Mouse (Mus musculus): ENCODE results near the gene Kif13a. TPM values are rescaled to one million over a fixed set of nuclear protein-coding genes. Genes with fewer than 3 reads are reported as not detected.

The Kif13a gene
- polyA plus RNA-seq, 1 experiment from 2014 or later: 8.0 TPM

- 64% methylated on average over 5 of the region's 5 CpGs for WGBS
Observed at GRCm38 (mm10) chr13:46946041-46946440, 16.4 kb upstream of the Kif13a start.

GRCm38 (mm10) chr13:46945256-46945655, 15.6 kb upstream of the Kif13a start:
- DNase-seq (ENCODE audit: extremely low spot score, low spot score): no peak
- no peaks in the 10 kb centered on the region for H3K36me3 ChIP-seq (replicated peaks)
- H3K27me3 ChIP-seq (ENCODE audit: poor library complexity, severe bottlenecking): no peaks in the 10 kb centered on the region
- 87% methylated on average over 3 of the region's 3 CpGs for WGBS
- H3K27ac ChIP-seq: no peak overlapping the region
- no peaks in the 10 kb centered on the region for H3K9me3 ChIP-seq
- peaks cover 36% of the 10 kb centered on the region for H3K4me1 ChIP-seq
- H3K4me3 ChIP-seq: no peak overlapping the region

More at GRCm38 (mm10) chr13:46946041-46946440, 16.4 kb upstream of the Kif13a start:
- H3K9me3 ChIP-seq: no peaks in the 10 kb centered on the region
- no peak overlapping the region for H3K4me3 ChIP-seq
- DNase-seq (ENCODE audit: extremely low spot score, low spot score): no peak
- no peaks in the 10 kb centered on the region for H3K27me3 ChIP-seq (ENCODE audit: poor library complexity, severe bottlenecking)
- H3K4me1 ChIP-seq: peaks cover 36% of the 10 kb centered on the region
- 0 out of 2 replicates have a peak overlapping the region, but pooled peaks have one; percentile 22 for H3K27ac ChIP-seq
- no peaks in the 10 kb centered on the region for H3K36me3 ChIP-seq (replicated peaks)

- no peak overlapping the region for H3K4me3 ChIP-seq
- no peaks in the 10 kb centered on the region for H3K9me3 ChIP-seq
- H3K27ac ChIP-seq: no peak overlapping the region
- DNase-seq (ENCODE audit: extremely low spot score, low spot score): no peak
- H3K36me3 ChIP-seq (replicated peaks): no peaks in the 10 kb centered on the region
- H3K27me3 ChIP-seq (ENCODE audit: poor library complexity, severe bottlenecking): no peaks in the 10 kb centered on the region
- H3K4me1 ChIP-seq: peaks cover 36% of the 10 kb centered on the region
Observed at GRCm38 (mm10) chr13:46943294-46943693, 13.6 kb upstream of the Kif13a start.

- DNase-seq (ENCODE audit: extremely low spot score, low spot score): no peak
- Histone ChIP-seq H3K9me3 (no peaks in the 10 kb centered on the region), H3K27ac (no peak overlapping the region), H3K36me3 (replicated peaks) (no peaks in the 10 kb centered on the region), H3K4me3 (no peak overlapping the region), H3K27me3 (ENCODE audit: poor library complexity, severe bottlenecking) (peaks cover 31% of the 10 kb centered on the region), H3K4me1 (peaks cover 13% of the 10 kb centered on the region)
- 85% methylated on average over 10 of the region's 10 CpGs for WGBS
Observed at GRCm38 (mm10) chr13:46934116-46934515, 4.4 kb upstream of the Kif13a start.

- Histone ChIP-seq H3K4me3 (no peak overlapping the region), H3K9me3 (no peaks in the 10 kb centered on the region), H3K36me3 (replicated peaks) (no peaks in the 10 kb centered on the region), H3K4me1 (peaks cover 26% of the 10 kb centered on the region), H3K27ac (no peak overlapping the region), H3K27me3 (ENCODE audit: poor library complexity, severe bottlenecking) (peaks cover 31% of the 10 kb centered on the region)
- WGBS: 89% methylated on average over 6 of the region's 6 CpGs
- DNase-seq (ENCODE audit: extremely low spot score, low spot score): no peak
Observed at GRCm38 (mm10) chr13:46932846-46933245, 3.2 kb upstream of the Kif13a start.

GRCm38 (mm10) chr13:46932049-46932448, 2.4 kb upstream of the Kif13a start:
- no peak for DNase-seq (ENCODE audit: extremely low spot score, low spot score)
- no peak overlapping the region for H3K27ac ChIP-seq
- H3K27me3 ChIP-seq (ENCODE audit: poor library complexity, severe bottlenecking): peaks cover 31% of the 10 kb centered on the region
- WGBS: 90% methylated on average over 1 of the region's 1 CpGs
- peaks cover 4% of the 10 kb centered on the region for H3K36me3 ChIP-seq (replicated peaks)
- no peaks in the 10 kb centered on the region for H3K9me3 ChIP-seq
- H3K4me3 ChIP-seq: no peak overlapping the region
- H3K4me1 ChIP-seq: peaks cover 31% of the 10 kb centered on the region

GRCm38 (mm10) chr13:46930659-46931046, 986 bp upstream of the Kif13a start:
- Histone ChIP-seq H3K9me3 (peaks cover 10% of the 10 kb centered on the region; the same call in 1 of the 2 replicates), H3K36me3 (replicated peaks) (peaks cover 18% of the 10 kb centered on the region), H3K27me3 (ENCODE audit: poor library complexity, severe bottlenecking) (peaks cover 31% of the 10 kb centered on the region), H3K4me1 (peaks cover 37% of the 10 kb centered on the region), H3K27ac (peak overlapping the region; percentile 97), H3K4me3 (peak overlapping the region; percentile 75)
- 2% methylated on average over 15 of the region's 15 CpGs for WGBS
- no peak for DNase-seq (ENCODE audit: extremely low spot score, low spot score)

- Histone ChIP-seq H3K27ac (peak overlapping the region; percentile 97), H3K27me3 (ENCODE audit: poor library complexity, severe bottlenecking) (peaks cover 26% of the 10 kb centered on the region), H3K36me3 (replicated peaks) (peaks cover 27% of the 10 kb centered on the region), H3K4me3 (peak overlapping the region; percentile 75), H3K9me3 (peaks cover 11% of the 10 kb centered on the region; the same call in 1 of the 2 replicates), H3K4me1 (peaks cover 37% of the 10 kb centered on the region)
- 3% methylated on average over 60 of the region's 60 CpGs for WGBS
- DNase-seq (ENCODE audit: extremely low spot score, low spot score): peak; percentile 70
Observed at GRCm38 (mm10) chr13:46928961-46929691, 541 bp downstream of the Kif13a start.

GRCm38 (mm10) chr13:46928404-46928803, 1.3 kb downstream of the Kif13a start:
- Histone ChIP-seq H3K36me3 (replicated peaks) (peaks cover 27% of the 10 kb centered on the region), H3K27me3 (ENCODE audit: poor library complexity, severe bottlenecking) (peaks cover 25% of the 10 kb centered on the region), H3K27ac (peak overlapping the region; percentile 97), H3K9me3 (peaks cover 11% of the 10 kb centered on the region; the same call in 1 of the 2 replicates), H3K4me1 (peaks cover 37% of the 10 kb centered on the region), H3K4me3 (peak overlapping the region; percentile 75)
- 35% methylated on average over 5 of the region's 5 CpGs for WGBS
- DNase-seq (ENCODE audit: extremely low spot score, low spot score): no peak

GRCm38 (mm10) chr13:46925671-46926070, 4.0 kb downstream of the Kif13a start:
- H3K27ac ChIP-seq: no peak overlapping the region
- H3K36me3 ChIP-seq (replicated peaks): peaks cover 32% of the 10 kb centered on the region
- H3K9me3 ChIP-seq: peaks cover 11% of the 10 kb centered on the region; the same call in 1 of the 2 replicates
- no peak overlapping the region for H3K4me3 ChIP-seq
- WGBS: 94% methylated on average over 13 of the region's 13 CpGs
- DNase-seq (ENCODE audit: extremely low spot score, low spot score): no peak
- H3K4me1 ChIP-seq: peaks cover 40% of the 10 kb centered on the region
- H3K27me3 ChIP-seq (ENCODE audit: poor library complexity, severe bottlenecking): no peaks in the 10 kb centered on the region

GRCm38 (mm10) chr13:46921559-46921958, 8.1 kb downstream of the Kif13a start:
- Histone ChIP-seq H3K9me3 (peaks cover 7% of the 10 kb centered on the region; the same call in 1 of the 2 replicates), H3K4me3 (no peak overlapping the region), H3K27me3 (ENCODE audit: poor library complexity, severe bottlenecking) (no peaks in the 10 kb centered on the region), H3K36me3 (replicated peaks) (peaks cover 30% of the 10 kb centered on the region), H3K27ac (no peak overlapping the region), H3K4me1 (peaks cover 16% of the 10 kb centered on the region; the same call in 1 of the 2 replicates)
- WGBS: 88% methylated on average over 8 of the region's 8 CpGs
- no peak for DNase-seq (ENCODE audit: extremely low spot score, low spot score)

GRCm38 (mm10) chr13:46919797-46920196, 9.9 kb downstream of the Kif13a start:
- H3K9me3 ChIP-seq: no peaks in the 10 kb centered on the region
- DNase-seq (ENCODE audit: extremely low spot score, low spot score): no peak
- H3K4me3 ChIP-seq: no peak overlapping the region
- H3K4me1 ChIP-seq: peaks cover 9% of the 10 kb centered on the region; the same call in 1 of the 2 replicates
- peaks cover 15% of the 10 kb centered on the region for H3K36me3 ChIP-seq (replicated peaks)
- H3K27ac ChIP-seq: no peak overlapping the region
- WGBS: 89% methylated on average over 2 of the region's 2 CpGs
- H3K27me3 ChIP-seq (ENCODE audit: poor library complexity, severe bottlenecking): no peaks in the 10 kb centered on the region

- no peak for DNase-seq (ENCODE audit: extremely low spot score, low spot score)
- H3K4me3 ChIP-seq: no peak overlapping the region
Observed at GRCm38 (mm10) chr13:46918509-46918908, 11.2 kb downstream of the Kif13a start.

More at GRCm38 (mm10) chr13:46918509-46918908, 11.2 kb downstream of the Kif13a start:
- 90% methylated on average over 5 of the region's 5 CpGs for WGBS
- no peaks in the 10 kb centered on the region for H3K9me3 ChIP-seq
- H3K36me3 ChIP-seq (replicated peaks): peaks cover 12% of the 10 kb centered on the region
- peaks cover 9% of the 10 kb centered on the region; the same call in 1 of the 2 replicates for H3K4me1 ChIP-seq
- H3K27me3 ChIP-seq (ENCODE audit: poor library complexity, severe bottlenecking): no peaks in the 10 kb centered on the region
- H3K27ac ChIP-seq: no peak overlapping the region

Data from forebrain, embryonic 10.5 days (tissue).